Mouse (Mus musculus) heart, embryonic 15.5 days (tissue): ENCODE data around the gene Ccdc58. TPM values are rescaled to one million over a fixed set of nuclear protein-coding genes. Genes with fewer than 3 reads are reported as not detected.
"Not testable (repeated sequence)": the region's sequence is repeated elsewhere in the genome, so short reads cannot be mapped to it uniquely, and the experiment has no call there.

Source experiments
- ATAC-seq: fragments of 200-750 bp; cut with Nextera tagmentation; replicated peaks from 2 replicates; pipeline ENCODE4 v1.8.0; 2017; ENCODE audit warnings: low read depth, moderate TSS enrichment; ENCODE audit not compliant: insufficient number of reproducible peaks, insufficient read depth, low FRiP score
- H3K27ac ChIP-seq: fragments of 300-500 bp; sonication (generic); 2 replicates; pipeline ENCODE4 v1.5.1; 2015; ENCODE audit warnings: mild to moderate bottlenecking, inconsistent platforms
- H3K27me3 ChIP-seq: fragments of 300-500 bp; sonication (generic); 2 replicates; pipeline ENCODE4 v1.6.1; 2015; ENCODE audit warnings: inconsistent platforms
- H3K36me3 ChIP-seq: fragments of 300-500 bp; sonication (generic); 2 replicates; pipeline ENCODE4 v1.6.1; 2015; ENCODE audit warnings: mild to moderate bottlenecking, inconsistent platforms
- H3K4me1 ChIP-seq: fragments of 300-500 bp; sonication (generic); replicated peaks from 2 replicates; pipeline ENCODE4 v1.6.1; 2015; ENCODE audit warnings: inconsistent platforms
- H3K4me2 ChIP-seq: fragments of 300-500 bp; sonication (generic); 2 replicates; pipeline ENCODE4 v1.6.1; 2015; ENCODE audit warnings: inconsistent platforms, mild to moderate bottlenecking, moderate library complexity
- H3K4me3 ChIP-seq: fragments of 300-500 bp; sonication (generic); 2 replicates; pipeline ENCODE4 v1.5.1; 2015; ENCODE audit warnings: mild to moderate bottlenecking, inconsistent platforms
- H3K9ac ChIP-seq: fragments of 300-500 bp; sonication (generic); 2 replicates; pipeline ENCODE4 v1.6.1; 2015; ENCODE audit warnings: mild to moderate bottlenecking, inconsistent platforms
- H3K9me3 ChIP-seq: fragments of 300-500 bp; sonication (generic); replicated peaks from 2 replicates; pipeline ENCODE4 v1.6.1; 2016; ENCODE audit warnings: inconsistent platforms
- WGBS: fragments of 180-500 bp; shearing (Covaris S2); methylation state at CpG from one replicate; pipeline ENCODE4 v1.1.7; 2015; ENCODE audit warnings: mixed read lengths; 5-methylcytosine and 5-hydroxymethylcytosine counted together
- polyA plus RNA-seq: library from polyadenylated mRNA; unstranded; fragments of >200 nt; fragmentation: Nextera tagmentation; extraction: Ambion mirVana; gene quantifications from 2 replicates; pipeline ENCODE4 v1.2.1, GENCODE M21; 2015

Ccdc58 gene
- polyA plus RNA-seq, 1 experiment from 2014 or later = 90.8 TPM

DNA sequence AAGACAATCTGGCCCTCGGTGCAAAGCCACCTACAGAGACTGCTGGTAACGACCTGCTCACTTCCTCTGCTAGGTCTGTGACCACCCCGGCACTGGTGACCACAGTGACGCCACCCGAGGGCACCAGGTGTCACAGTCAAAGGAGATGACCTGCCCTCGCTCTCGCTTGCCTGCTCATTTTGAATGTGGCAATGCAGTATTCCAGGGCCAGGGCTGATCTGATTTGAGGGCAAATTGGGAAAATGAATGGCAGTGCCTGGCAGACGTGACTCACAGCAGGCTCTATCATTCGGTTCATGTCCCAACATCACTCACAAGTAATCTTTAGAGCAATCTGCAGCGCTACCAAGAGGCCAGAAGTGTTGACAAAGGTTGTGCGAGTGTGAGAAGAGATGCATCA is 15.1 kb upstream of the Ccdc58 start:
- Histone ChIP-seq H3K27me3 (no peaks in the 10 kb centered on the region), H3K4me2 (no peak overlapping the region), H3K4me1 (peaks cover 58% of the 10 kb centered on the region), H3K9ac (no peak overlapping the region), H3K4me3 (no peak overlapping the region), H3K36me3 (peaks cover 6% of the 10 kb centered on the region), H3K27ac (peak overlapping the region; percentile 4; the same call in 1 of the 2 replicates), H3K9me3 (no peaks in the 10 kb centered on the region)
- ATAC-seq = no peak
- WGBS = 75% methylated on average over 11 of the region's 11 CpGs

DNA sequence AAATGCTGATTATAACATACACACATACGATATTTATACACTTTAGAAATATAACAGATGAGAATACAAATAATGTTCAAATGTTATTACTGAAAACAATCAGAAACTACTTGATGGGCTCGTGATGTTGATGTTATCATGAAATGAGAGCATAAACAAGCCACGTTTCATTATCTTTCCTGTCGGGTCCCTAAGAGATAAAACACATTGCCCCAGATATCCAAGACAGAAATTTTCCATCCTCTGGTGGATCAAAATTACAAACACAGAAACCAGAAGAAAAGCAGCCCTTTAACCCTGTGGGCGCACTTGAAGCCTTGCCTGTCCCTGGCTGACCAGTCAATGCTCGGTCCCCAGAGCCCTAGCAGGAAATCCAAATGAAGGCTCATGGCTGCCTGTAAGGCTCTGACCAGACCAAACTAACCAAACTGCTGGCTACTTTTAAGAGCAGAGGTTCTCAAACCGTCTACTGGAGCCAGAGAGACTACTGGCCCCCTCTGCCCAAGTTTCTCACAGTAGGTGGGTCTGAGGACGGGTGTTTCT is 13.5 kb upstream of the Ccdc58 start:
- no peaks in the 10 kb centered on the region for H3K9me3 ChIP-seq
- no peaks in the 10 kb centered on the region for H3K36me3 ChIP-seq
- H3K27me3 ChIP-seq = no peaks in the 10 kb centered on the region
- H3K4me3 ChIP-seq = no peak overlapping the region
- ATAC-seq = no peak
- no peak overlapping the region for H3K4me2 ChIP-seq
- peaks cover 64% of the 10 kb centered on the region for H3K4me1 ChIP-seq
- H3K9ac ChIP-seq = no peak overlapping the region
- 45% methylated on average over 8 of the region's 8 CpGs for WGBS
- no peak overlapping the region; the same call in 1 of the 2 replicates for H3K27ac ChIP-seq

DNA sequence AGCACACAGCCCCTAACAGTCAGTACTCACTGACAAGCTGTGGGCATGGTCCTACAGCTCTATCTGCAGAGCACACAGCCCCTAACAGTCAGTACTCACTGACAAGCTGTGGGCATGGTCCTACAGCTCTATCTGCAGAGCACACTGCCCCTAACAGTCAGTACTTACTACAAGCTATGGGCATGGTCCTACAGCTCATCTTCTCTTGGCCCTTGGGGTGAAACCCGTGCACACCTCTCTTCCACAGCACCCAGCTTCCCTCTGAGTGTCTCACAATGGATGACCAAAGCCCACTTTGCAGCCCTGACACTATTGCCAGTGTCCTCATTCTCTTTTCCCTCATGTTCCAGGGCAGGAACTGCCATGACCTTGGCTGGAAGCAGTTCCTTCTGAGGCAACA is 9.0 kb upstream of the Ccdc58 start:
- not testable (repeated sequence) for H3K9me3 ChIP-seq, H3K9ac ChIP-seq, H3K4me2 ChIP-seq, H3K4me3 ChIP-seq, H3K27me3 ChIP-seq, ATAC-seq, H3K36me3 ChIP-seq
- H3K27ac ChIP-seq = 0 out of 2 replicates have a peak overlapping the region, but pooled peaks have one; percentile 26
- peaks cover 62% of the 10 kb centered on the region for H3K4me1 ChIP-seq
- WGBS = 79% methylated on average over 1 of the region's 1 CpGs

DNA sequence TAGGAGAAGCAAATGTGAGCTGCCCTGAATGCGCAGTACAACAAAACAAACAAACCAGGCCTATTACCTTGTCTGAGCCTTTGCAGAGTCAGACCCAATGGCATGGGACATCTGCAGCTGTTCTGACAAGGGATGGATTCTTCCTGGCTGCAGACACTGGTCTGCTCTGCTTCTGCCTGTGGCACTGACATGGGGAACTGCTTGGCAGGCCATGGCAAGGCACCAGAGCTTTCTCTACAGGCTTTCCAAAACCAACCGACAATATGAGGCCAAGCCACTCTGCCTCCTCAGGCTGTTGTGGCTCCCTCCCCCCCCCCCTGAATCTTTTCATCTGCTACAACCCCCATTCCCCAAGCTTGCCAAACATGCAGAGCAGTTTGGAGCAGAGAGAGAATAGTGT is 8.2 kb upstream of the Ccdc58 start:
- H3K4me1 ChIP-seq = peaks cover 65% of the 10 kb centered on the region
- WGBS = 68% methylated on average over 2 of the region's 2 CpGs
- H3K27me3 ChIP-seq = no peaks in the 10 kb centered on the region
- no peak overlapping the region for H3K4me2 ChIP-seq
- H3K27ac ChIP-seq = peak overlapping the region; percentile 76
- no peak overlapping the region for H3K9ac ChIP-seq
- H3K9me3 ChIP-seq = no peaks in the 10 kb centered on the region
- no peak overlapping the region for H3K4me3 ChIP-seq
- ATAC-seq = no peak
- H3K36me3 ChIP-seq = no peaks in the 10 kb centered on the region

DNA sequence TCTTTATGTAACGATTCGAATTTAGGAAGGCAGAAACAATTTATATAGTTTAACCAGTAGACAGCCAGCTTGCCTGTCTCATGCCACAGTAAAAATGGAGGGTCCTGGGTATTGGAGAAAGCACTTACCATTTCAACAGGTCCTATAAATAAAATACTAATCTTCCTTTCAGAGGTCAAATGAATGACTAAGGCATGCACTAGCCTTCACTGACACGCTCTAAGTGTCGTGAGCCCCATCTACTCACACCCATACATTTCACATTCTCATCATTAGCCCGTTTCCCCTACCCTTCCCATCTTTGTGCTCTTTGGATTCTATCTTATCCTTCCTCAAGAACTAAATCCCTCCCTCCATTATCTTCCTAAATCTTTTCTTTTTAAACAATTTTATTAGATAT is 6.6 kb upstream of the Ccdc58 start:
- 50% methylated on average over 5 of the region's 5 CpGs for WGBS
- Histone ChIP-seq H3K4me3 (no peak overlapping the region), H3K4me2 (peak overlapping the region; percentile 31; the same call in 1 of the 2 replicates), H3K9ac (no peak overlapping the region), H3K9me3 (no peaks in the 10 kb centered on the region), H3K36me3 (no peaks in the 10 kb centered on the region), H3K4me1 (peaks cover 67% of the 10 kb centered on the region), H3K27me3 (no peaks in the 10 kb centered on the region), H3K27ac (peak overlapping the region; percentile 76)
- ATAC-seq = peak; percentile 62; the same call in 1 of the 2 replicates

DNA sequence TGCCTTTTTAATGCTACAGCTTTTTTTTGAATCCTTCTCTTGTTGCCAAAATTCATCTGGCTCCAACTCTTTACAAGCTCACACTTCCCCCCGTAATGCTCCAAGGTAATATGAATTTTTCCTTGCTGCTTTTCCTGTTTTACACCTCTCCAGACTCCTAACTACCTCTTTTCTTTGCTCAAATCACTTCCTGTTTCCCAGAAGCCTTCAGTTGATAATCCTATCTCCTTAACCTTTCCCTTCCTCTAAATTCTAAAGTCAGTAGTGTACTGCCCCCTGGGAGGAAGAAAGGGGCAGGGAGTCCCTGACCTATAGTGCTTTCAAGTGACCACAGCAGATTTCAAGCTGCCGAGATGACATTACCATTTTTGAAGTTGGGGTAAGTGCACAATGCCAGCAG is 3.8 kb upstream of the Ccdc58 start:
- ATAC-seq = no peak
- peak overlapping the region; percentile 80; the same call in 1 of the 2 replicates for H3K4me2 ChIP-seq
- H3K9me3 ChIP-seq = no peaks in the 10 kb centered on the region
- peaks cover 60% of the 10 kb centered on the region for H3K4me1 ChIP-seq
- H3K27ac ChIP-seq = peak overlapping the region; percentile 50
- H3K27me3 ChIP-seq = no peaks in the 10 kb centered on the region
- no peaks in the 10 kb centered on the region for H3K36me3 ChIP-seq
- WGBS = 48% methylated on average over 2 of the region's 2 CpGs
- 0 out of 2 replicates have a peak overlapping the region, but pooled peaks have one; percentile 15 for H3K9ac ChIP-seq
- H3K4me3 ChIP-seq = no peak overlapping the region

DNA sequence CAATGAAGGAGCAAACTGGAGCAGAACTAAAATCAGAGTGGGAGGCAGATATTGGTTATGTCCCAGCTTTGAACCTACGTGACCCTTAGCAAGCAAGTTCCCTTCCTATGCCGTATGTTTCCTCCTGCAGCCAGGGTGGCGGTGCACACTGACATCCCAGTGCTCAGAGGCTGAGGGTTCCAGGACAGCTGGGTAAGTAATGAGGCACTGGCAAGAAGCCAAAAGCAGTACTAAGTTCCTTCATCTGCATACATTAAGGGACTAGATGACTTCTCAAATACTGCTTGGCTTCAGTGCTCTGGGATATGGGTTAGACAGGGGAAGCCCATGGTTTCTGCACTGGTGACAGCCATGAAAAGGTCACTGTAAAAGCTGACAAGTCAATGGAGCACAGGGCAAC is 3.1 kb upstream of the Ccdc58 start:
- Histone ChIP-seq H3K36me3 (no peaks in the 10 kb centered on the region), H3K9ac (0 out of 2 replicates have a peak overlapping the region, but pooled peaks have one; percentile 15), H3K4me2 (peak overlapping the region; percentile 80), H3K27ac (peak overlapping the region; percentile 50), H3K27me3 (no peaks in the 10 kb centered on the region), H3K4me3 (peak overlapping the region; percentile 96), H3K4me1 (peaks cover 53% of the 10 kb centered on the region), H3K9me3 (no peaks in the 10 kb centered on the region)
- WGBS = 45% methylated on average over 3 of the region's 3 CpGs
- ATAC-seq = no peak

DNA sequence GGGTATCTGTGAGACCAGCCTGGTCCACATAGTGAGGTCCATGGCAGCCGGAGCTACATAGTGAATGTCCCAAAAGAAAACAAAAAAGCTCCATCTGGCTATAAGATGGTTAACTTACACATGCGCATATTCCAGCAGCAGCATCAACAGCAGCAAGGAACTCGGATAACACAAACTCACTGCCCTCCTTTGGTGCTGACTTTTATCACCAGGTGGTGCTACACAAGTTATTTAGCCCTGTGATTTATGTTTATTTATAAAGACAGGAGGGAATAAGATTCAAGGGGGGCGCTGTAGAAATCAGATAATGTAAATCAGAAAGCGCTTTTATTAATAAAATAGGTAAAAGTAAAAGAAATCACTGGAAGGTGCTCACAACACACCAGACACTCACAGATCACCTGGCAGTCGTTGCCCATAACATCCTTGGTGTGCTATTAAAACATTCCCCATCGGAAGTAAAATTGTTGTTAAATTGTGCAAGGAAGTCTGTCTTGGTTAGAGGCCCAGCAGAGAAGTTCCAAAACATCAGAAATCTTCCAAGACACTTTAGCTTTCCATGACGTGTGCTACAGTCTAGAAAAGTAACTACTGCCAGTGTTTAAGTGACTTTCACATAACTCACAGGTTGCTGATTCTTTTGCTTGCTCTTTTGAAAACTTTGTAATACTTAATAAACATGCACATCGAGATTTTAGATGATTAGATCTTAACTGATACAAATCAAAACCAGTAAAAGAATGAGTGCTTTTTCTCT is 1.5 kb upstream of the Ccdc58 start:
- Histone ChIP-seq H3K27ac (peak overlapping the region; percentile 100), H3K4me2 (peak overlapping the region; percentile 80), H3K9me3 (no peaks in the 10 kb centered on the region), H3K9ac (peak overlapping the region; percentile 93), H3K36me3 (no peaks in the 10 kb centered on the region), H3K4me1 (peaks cover 42% of the 10 kb centered on the region), H3K4me3 (peak overlapping the region; percentile 96), H3K27me3 (no peaks in the 10 kb centered on the region)
- ATAC-seq = no peak
- 19% methylated on average over 9 of the region's 9 CpGs for WGBS

DNA sequence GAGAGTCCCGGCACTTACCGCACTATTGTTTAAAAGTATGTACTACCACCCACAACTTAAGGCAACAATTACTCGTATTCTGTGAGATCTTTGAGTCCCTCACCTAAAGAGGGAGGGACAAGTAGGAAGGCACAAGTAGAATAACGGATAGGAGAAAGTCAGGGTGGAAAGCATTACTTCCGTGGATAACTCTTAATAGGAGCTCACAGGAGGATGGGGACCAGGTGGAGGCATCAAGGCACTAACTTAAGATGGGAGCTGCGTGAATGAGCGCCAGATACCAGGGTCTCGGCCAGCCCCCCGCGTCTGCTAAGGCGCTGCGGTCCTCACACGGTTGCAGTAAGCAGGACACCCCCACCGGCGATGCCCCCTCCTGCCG is 425 bp upstream of the Ccdc58 start:
- no peaks in the 10 kb centered on the region for H3K27me3 ChIP-seq
- ATAC-seq = no peak
- H3K9ac ChIP-seq = peak overlapping the region; percentile 93
- H3K36me3 ChIP-seq = no peaks in the 10 kb centered on the region
- H3K27ac ChIP-seq = peak overlapping the region; percentile 100
- peak overlapping the region; percentile 80 for H3K4me2 ChIP-seq
- 0% methylated on average over 16 of the region's 16 CpGs for WGBS
- H3K9me3 ChIP-seq = no peaks in the 10 kb centered on the region
- peaks cover 34% of the 10 kb centered on the region for H3K4me1 ChIP-seq
- peak overlapping the region; percentile 96 for H3K4me3 ChIP-seq

DNA sequence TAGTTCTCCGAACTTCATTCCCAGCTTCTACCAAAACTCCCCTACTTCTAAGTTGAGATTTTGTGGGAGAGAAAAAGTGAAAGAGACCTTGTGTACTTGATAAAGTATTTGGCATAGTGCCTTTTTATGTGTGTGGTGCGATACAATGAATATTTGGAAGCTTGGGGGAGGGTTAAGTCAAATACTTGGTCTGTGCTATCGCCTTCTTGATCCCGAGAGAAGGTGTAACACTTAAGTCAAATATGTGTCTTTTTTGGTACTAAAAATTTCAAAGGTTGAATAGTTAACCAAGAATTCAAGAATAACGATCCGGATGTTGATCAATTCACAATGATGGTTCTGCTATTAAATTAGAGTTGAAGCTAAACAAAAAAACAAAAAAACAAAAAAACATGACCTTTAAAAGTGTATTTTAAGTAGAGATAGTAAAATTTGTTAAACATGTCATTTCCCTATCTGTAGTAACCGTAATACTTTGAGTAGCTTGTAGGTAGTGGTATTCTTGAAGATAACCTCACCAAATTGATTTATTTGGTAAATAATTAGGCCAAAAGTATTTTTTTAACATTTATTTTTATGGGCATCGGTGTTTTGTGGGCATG is 1.0 kb downstream of the Ccdc58 start:
- peak overlapping the region; percentile 100 for H3K27ac ChIP-seq
- no peaks in the 10 kb centered on the region for H3K36me3 ChIP-seq
- peak overlapping the region; percentile 93 for H3K9ac ChIP-seq
- H3K4me1 ChIP-seq = peaks cover 25% of the 10 kb centered on the region
- 26% methylated on average over 8 of the region's 8 CpGs for WGBS
- no peaks in the 10 kb centered on the region for H3K9me3 ChIP-seq
- H3K27me3 ChIP-seq = no peaks in the 10 kb centered on the region
- no peak for ATAC-seq
- peak overlapping the region; percentile 80 for H3K4me2 ChIP-seq
- H3K4me3 ChIP-seq = peak overlapping the region; percentile 96

DNA sequence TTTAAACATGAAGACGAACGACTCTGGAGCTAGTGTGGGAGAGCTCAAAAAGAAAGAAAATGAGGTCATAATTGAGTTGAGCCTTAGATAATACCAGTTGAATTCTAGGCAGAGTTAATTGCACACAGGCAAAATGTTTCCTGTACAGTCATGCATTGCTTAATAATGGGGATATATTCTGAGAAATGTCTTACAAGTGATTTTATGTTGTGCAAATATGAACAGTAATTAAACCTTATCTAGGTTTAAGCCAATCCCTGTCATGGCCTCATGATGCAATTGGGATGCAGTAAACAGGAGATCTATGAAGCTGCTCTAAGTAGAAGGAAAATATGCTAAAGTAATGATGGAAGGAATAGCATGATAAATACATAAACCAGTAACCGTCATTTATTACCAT is 3.3 kb downstream of the Ccdc58 start:
- Histone ChIP-seq H3K27ac (no peak overlapping the region), H3K4me2 (no peak overlapping the region), H3K9ac (no peak overlapping the region), H3K27me3 (no peaks in the 10 kb centered on the region), H3K4me1 (peaks cover 4% of the 10 kb centered on the region), H3K36me3 (no peaks in the 10 kb centered on the region), H3K4me3 (no peak overlapping the region), H3K9me3 (no peaks in the 10 kb centered on the region)
- WGBS = 93% methylated on average over 3 of the region's 3 CpGs
- ATAC-seq = no peak
